Mouse (Mus musculus) T-helper 2 cell (primary cell): Measurements from ENCODE around the gene Hnf1b.

Source experiments
- in situ Hi-C: fragments of 300-600 bp; cut with MboI, MseI; formaldehyde crosslinking; loops from one replicate; pipeline ENCODE4 v1.15.1; 2025; ENCODE audit warnings: high pct_unique_total_duplicates

The Hnf1b gene

GRCm38 (mm10) chr11:83896430-83897410 is 46.9 kb downstream of the Hnf1b start:
- in situ Hi-C loops = no loop called here

GRCm38 (mm10) chr11:83897569-83897968 is 47.7 kb downstream of the Hnf1b start:
- in situ Hi-C loops = no loop called here

DNA sequence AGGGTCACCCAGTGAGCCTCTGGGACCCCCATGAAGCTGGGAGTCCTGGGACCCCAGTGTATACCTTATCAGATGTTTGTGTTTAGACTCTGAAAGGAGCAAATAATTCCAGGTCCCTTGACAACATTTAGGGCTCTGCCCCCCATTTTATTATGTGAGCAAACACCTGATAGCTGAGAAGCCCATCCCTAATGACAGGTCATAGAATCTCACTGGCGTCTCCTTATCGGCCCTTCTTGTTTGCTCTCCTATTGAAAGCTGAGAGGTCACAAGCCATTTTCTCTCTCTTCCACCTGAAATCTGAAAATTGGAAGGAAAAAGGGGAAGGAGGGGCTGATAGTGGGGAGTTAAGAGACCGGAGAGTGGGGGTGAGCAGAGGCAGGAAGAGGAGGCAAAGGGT is 52.9 kb downstream of the Hnf1b start:
- in situ Hi-C loops = no loop called here

DNA sequence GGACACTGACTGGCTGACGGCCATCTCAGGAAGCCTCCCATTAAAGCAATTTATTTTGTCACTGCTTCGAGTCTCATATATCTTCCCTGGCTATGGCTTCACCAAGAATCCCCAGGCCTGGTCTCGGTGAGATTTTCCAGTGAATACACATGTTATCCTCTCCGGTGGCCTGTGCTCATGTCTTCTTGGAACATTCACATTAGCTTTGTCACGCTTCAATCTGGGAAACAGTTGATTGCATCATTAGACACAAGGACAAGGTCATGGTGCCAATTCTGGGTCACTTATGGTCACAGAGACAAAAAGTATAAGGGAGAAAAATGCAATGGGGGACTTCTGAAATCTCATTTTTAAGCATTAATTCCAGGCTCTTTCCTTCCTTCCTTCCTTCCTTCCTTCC is 55.9 kb downstream of the Hnf1b start:
- in situ Hi-C loops = no loop called here

DNA sequence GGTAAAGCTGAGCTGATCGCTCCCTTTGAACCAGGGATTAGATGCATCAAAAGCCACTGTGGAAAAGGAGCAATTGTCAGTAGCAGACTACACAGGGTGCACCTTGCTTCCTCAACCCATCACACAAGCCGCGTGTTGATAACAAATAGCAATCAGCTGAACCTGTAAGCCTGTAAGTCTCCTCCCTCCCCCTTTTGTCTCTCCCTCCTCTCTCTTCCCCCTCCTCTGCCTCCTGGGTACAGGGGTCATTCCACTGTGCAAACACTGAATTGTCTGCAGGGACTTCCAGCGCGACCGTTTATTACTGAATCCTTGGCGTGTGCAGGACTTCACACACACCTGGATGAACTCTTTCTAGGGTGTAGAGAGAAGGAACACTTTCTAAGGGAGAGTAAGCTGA is 58.5 kb downstream of the Hnf1b start:
- in situ Hi-C loops = no loop called here

DNA sequence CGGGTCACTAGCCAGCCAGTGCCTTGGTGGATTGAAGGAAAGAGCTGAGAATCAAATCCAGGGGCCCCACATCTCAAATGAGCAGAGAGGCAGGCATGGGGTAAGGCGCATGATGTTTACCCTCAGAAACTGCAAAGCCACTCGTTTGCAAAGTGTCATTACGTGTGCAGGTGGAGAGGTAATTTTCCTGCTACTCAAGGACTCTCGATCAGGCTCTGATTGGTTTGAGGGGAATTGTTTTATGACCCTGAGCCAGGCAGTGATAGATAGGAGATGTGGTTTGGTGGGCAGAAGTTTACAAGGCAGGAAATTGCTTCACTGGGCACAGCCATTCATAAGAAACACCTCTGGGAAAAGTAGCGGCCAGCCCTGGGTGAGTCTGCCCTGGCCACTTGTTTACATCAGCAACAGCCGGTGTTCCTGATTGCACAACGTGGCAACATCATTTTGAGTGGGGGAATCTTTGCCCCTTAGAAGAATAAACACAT is 64.0 kb downstream of the Hnf1b start:
- in situ Hi-C loops = loop anchor here (10.0 kb wide), 1 partner anchor 109 kb away; no protein-coding TSS in a partner anchor

- in situ Hi-C loops = loop anchor here (10.0 kb wide), 1 partner anchor 110 kb away; no protein-coding TSS in a partner anchor
These were observed 64.6 kb downstream of the Hnf1b start for GRCm38 (mm10) chr11:83914501-83914900.

- in situ Hi-C loops = no loop called here
These were observed 72.7 kb downstream of the Hnf1b start for GRCm38 (mm10) chr11:83922600-83922999.

- in situ Hi-C loops = no loop called here
These were observed 77.2 kb downstream of the Hnf1b start for GRCm38 (mm10) chr11:83927097-83927496.

- in situ Hi-C loops = no loop called here
These were observed 82.7 kb downstream of the Hnf1b start for GRCm38 (mm10) chr11:83932506-83933106.

GRCm38 (mm10) chr11:83933376-83933775 is 83.5 kb downstream of the Hnf1b start:
- in situ Hi-C loops = no loop called here

- in situ Hi-C loops = no loop called here
These were observed 86.3 kb downstream of the Hnf1b start for GRCm38 (mm10) chr11:83935986-83936665.

DNA sequence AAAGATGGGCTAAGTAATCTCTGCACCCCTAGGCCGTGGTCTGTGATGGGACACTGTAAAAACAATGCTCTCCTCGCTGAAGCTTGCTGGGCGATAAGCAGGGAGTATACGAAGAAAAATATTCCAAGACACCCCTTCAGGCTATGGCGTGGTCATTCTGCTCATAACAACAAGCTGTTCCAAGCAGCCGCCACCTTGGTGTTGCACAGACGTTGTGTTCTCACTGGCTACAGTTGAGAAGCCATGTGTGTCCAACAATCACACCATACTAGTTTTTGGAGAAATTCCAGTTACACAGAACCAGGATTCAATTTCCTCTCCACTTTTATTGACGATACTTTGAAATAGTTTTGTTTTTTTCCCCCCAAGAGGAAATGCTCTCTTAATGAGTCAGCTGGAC is 88.7 kb downstream of the Hnf1b start:
- in situ Hi-C loops = no loop called here

GRCm38 (mm10) chr11:83941950-83942840 is 92.3 kb downstream of the Hnf1b start, which contains the start of gene Ddx52:
TSS of gene Ddx52 (plus strand) at chr11:83942062.
- in situ Hi-C loops = no loop called here
